Mouse (Mus musculus): Measurements from ENCODE around the gene Pde4d. TPM values are rescaled to one million over a fixed set of nuclear protein-coding genes. Genes with fewer than 3 reads are reported as not detected.

The Pde4d gene
- polyA plus RNA-seq, 1 experiment from 2014 or later = 12.4 TPM

DNA sequence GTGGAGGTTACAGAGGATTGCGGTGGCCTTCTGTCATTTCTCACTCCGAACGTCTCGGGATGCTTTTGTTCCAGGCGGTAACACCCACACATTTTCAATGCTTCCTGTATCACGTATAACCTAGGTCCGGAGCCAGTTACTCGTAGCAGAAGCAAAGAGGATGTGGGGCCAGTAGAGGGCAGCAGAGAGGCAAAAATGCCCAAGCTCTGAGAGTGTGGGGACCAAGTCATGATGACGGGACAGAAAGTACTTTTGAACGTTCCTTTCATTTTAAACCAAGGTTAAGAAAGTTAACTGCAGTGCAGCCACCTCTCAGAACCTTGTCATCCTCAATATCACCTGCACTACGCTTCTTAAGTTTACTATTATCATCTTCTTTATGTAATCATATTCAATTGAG is 1326.4 kb downstream of the Pde4d start:
- Histone ChIP-seq H3K4me1 (peaks cover 6% of the 10 kb centered on the region), H3K36me3 (no peaks in the 10 kb centered on the region), H3K27ac (no peak overlapping the region), H3K9me3 (no peaks in the 10 kb centered on the region), H3K9ac (no peak overlapping the region), H3K4me2 (replicated peaks) (peak overlapping the region; percentile 52), H3K27me3 (replicated peaks) (no peaks in the 10 kb centered on the region), H3K4me3 (no peak overlapping the region)
- peak; percentile 73 for ATAC-seq (ENCODE audit: low FRiP score, low read depth)
- 2% methylated on average over 11 of the region's 11 CpGs for WGBS

DNA sequence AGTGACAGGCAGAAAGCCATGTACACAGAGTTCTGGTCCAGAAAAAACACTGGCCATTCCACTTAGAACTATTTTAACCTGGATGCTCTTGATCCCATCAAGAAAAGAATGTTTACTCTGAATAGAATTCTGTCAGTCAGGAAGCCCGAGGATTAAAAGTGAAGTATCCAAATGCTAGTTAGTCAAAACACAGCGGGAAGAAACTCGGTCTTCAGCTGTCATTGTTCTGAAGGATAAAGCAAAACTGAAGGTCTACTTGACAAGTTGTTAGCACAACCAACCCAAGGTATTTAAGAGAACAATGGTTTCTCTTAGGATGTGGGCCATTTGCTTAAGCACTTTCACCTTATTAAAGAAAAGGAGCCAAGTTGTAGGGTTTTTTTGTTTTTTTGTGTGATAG is 1327.2 kb downstream of the Pde4d start:
- H3K27me3 ChIP-seq (replicated peaks) = no peaks in the 10 kb centered on the region
- 31% methylated on average over 3 of the region's 3 CpGs for WGBS
- no peaks in the 10 kb centered on the region for H3K9me3 ChIP-seq

DNA sequence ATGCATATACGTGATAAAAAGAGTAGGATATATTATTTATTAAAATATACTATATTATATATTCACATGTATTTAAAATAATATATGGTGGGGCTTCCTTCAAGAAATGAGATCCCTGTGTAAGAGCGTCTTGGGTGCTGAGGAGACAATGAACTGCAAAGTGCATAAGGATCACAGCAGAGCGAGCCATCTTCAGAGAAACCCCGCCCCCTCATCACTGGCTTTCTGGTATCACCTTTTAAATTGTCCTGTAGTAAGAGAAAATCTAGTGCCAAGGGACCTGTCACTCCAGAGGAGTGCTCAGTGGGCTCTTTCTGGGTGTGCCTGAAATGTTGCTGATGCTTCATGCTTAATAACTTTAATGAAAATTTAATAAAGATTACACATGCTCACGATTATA is 1327.7 kb downstream of the Pde4d start:
- Histone ChIP-seq H3K9me3 (no peaks in the 10 kb centered on the region), H3K4me3 (no peak overlapping the region), H3K9ac (no peak overlapping the region), H3K27me3 (replicated peaks) (no peaks in the 10 kb centered on the region), H3K27ac (no peak overlapping the region), H3K4me2 (replicated peaks) (no peak overlapping the region), H3K4me1 (peaks cover 6% of the 10 kb centered on the region), H3K36me3 (no peaks in the 10 kb centered on the region)
- no peak for ATAC-seq (ENCODE audit: low FRiP score, low read depth)
- 72% methylated on average over 5 of the region's 5 CpGs for WGBS

More for the DNA sequence above, 1327.2 kb downstream of the Pde4d start:
- Histone ChIP-seq H3K4me1 (peaks cover 6% of the 10 kb centered on the region), H3K36me3 (no peaks in the 10 kb centered on the region), H3K27ac (no peak overlapping the region), H3K9ac (no peak overlapping the region), H3K4me3 (no peak overlapping the region), H3K4me2 (replicated peaks) (no peak overlapping the region)
- ATAC-seq (ENCODE audit: low FRiP score, low read depth) = no peak

- Histone ChIP-seq H3K4me3 (no peak overlapping the region), H3K9ac (no peak overlapping the region), H3K9me3 (no peaks in the 10 kb centered on the region), H3K4me2 (replicated peaks) (no peak overlapping the region; the same call in 1 of the 2 replicates), H3K36me3 (no peaks in the 10 kb centered on the region), H3K4me1 (peaks cover 6% of the 10 kb centered on the region), H3K27me3 (replicated peaks) (no peaks in the 10 kb centered on the region), H3K27ac (no peak overlapping the region)
- ATAC-seq (ENCODE audit: low FRiP score, low read depth) = no peak; the same call in 1 of the 2 replicates
- 21% methylated on average over 9 of the region's 9 CpGs for WGBS
These were observed 1328.6 kb downstream of the Pde4d start for GRCm38 (mm10) chr13:109778297-109778835.

DNA sequence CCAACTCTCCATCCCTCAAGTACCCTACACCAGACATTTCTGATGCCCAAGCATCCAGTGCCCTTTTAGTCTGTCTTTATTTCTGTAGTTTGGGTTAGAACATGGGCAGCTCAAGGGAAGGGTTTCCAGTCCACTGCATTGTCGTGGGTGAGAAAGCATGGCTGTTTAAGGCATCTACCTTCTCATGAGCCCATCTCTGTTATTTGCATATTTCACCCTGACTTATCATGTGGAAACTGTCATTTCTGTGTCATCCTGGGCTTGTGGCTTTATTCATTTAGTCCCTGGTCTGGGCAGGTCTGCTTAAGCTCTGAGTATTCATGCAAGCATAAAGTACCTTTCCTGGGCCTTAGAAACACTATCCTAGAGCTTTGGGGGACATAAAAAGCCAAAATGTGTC is 1331.7 kb downstream of the Pde4d start:
- H3K9ac ChIP-seq = no peak overlapping the region
- no peaks in the 10 kb centered on the region for H3K27me3 ChIP-seq (replicated peaks)
- no peak overlapping the region for H3K4me2 ChIP-seq (replicated peaks)
- peaks cover 6% of the 10 kb centered on the region for H3K4me1 ChIP-seq
- no peak for ATAC-seq (ENCODE audit: low FRiP score, low read depth)
- H3K9me3 ChIP-seq = no peaks in the 10 kb centered on the region
- no peak overlapping the region for H3K27ac ChIP-seq
- H3K4me3 ChIP-seq = no peak overlapping the region
- 95% methylated on average over 1 of the region's 1 CpGs for WGBS
- H3K36me3 ChIP-seq = no peaks in the 10 kb centered on the region

GRCm38 (mm10) chr13:109788604-109789003 is 1338.9 kb downstream of the Pde4d start:
- H3K27ac ChIP-seq = no peak overlapping the region
- no peaks in the 10 kb centered on the region for H3K27me3 ChIP-seq (replicated peaks)
- H3K9ac ChIP-seq = no peak overlapping the region
- H3K36me3 ChIP-seq = no peaks in the 10 kb centered on the region
- no peaks in the 10 kb centered on the region for H3K4me1 ChIP-seq
- WGBS = 89% methylated on average over 4 of the region's 4 CpGs
- H3K4me3 ChIP-seq = no peak overlapping the region
- no peak for ATAC-seq (ENCODE audit: low FRiP score, low read depth)
- no peak overlapping the region for H3K4me2 ChIP-seq (replicated peaks)
- H3K9me3 ChIP-seq = no peaks in the 10 kb centered on the region

DNA sequence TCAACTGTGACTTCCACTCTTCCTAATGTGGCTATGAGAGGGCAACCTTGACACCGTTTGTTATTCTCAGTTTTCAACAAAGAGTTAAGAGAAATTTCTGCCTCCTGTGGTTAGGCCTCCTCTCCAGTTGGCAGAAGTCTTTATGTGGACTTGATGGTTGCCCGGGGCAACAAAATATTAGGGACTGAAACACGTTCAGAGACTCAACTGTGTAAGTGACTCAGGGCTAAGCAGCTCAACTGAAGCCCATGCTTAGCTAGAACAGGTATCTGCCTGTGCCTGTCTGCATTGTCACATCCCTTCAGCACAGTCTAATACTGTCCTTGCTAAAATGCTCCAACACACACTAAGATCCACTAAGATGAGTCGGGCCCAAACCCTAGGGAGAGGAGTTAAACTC is 1339.4 kb downstream of the Pde4d start:
- Histone ChIP-seq H3K27me3 (replicated peaks) (no peaks in the 10 kb centered on the region), H3K36me3 (no peaks in the 10 kb centered on the region), H3K4me2 (replicated peaks) (no peak overlapping the region), H3K9me3 (no peaks in the 10 kb centered on the region), H3K27ac (no peak overlapping the region), H3K9ac (no peak overlapping the region), H3K4me3 (no peak overlapping the region), H3K4me1 (no peaks in the 10 kb centered on the region)
- no peak for ATAC-seq (ENCODE audit: low FRiP score, low read depth)
- WGBS = 66% methylated on average over 4 of the region's 4 CpGs

GRCm38 (mm10) chr13:109790045-109790715 is 1340.4 kb downstream of the Pde4d start:
- H3K27me3 ChIP-seq (replicated peaks) = no peaks in the 10 kb centered on the region
- H3K27ac ChIP-seq = no peak overlapping the region
- no peak overlapping the region for H3K4me3 ChIP-seq
- no peaks in the 10 kb centered on the region for H3K4me1 ChIP-seq
- H3K9ac ChIP-seq = no peak overlapping the region
- H3K9me3 ChIP-seq = no peaks in the 10 kb centered on the region
- no peak for ATAC-seq (ENCODE audit: low FRiP score, low read depth)
- WGBS = 87% methylated on average over 8 of the region's 8 CpGs
- no peak overlapping the region for H3K4me2 ChIP-seq (replicated peaks)
- H3K36me3 ChIP-seq = no peaks in the 10 kb centered on the region

- WGBS = 81% methylated on average over 9 of the region's 9 CpGs
- H3K4me2 ChIP-seq (replicated peaks) = no peak overlapping the region
- no peaks in the 10 kb centered on the region for H3K27me3 ChIP-seq (replicated peaks)
- no peak overlapping the region for H3K9ac ChIP-seq
- no peaks in the 10 kb centered on the region for H3K4me1 ChIP-seq
- ATAC-seq (ENCODE audit: low FRiP score, low read depth) = no peak
- H3K36me3 ChIP-seq = no peaks in the 10 kb centered on the region
- no peak overlapping the region for H3K4me3 ChIP-seq
- H3K27ac ChIP-seq = no peak overlapping the region
- no peaks in the 10 kb centered on the region for H3K9me3 ChIP-seq
These were observed 1344.2 kb downstream of the Pde4d start for GRCm38 (mm10) chr13:109793918-109794317.

DNA sequence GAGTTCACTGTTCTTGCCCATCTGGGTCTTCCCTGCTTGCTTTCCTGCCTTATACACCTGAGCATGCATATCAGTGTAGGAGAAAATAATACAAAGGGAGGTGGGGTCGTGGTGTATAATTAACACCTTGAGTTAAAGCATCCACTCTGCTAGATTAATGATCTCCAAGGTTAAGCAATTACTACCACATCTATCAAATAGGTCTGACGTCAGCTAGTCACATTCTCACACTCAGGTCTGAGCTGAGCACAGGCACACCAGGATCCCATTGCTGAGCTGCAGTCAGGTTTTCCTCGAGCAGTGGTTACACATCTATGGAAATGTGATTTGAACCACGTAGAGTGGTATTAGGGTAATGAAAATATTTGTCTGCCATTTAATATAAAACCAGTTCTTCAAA is 1348.9 kb downstream of the Pde4d start:
- Histone ChIP-seq H3K4me2 (replicated peaks) (no peak overlapping the region), H3K4me3 (no peak overlapping the region), H3K27ac (no peak overlapping the region), H3K9ac (no peak overlapping the region), H3K27me3 (replicated peaks) (no peaks in the 10 kb centered on the region), H3K36me3 (no peaks in the 10 kb centered on the region), H3K9me3 (no peaks in the 10 kb centered on the region), H3K4me1 (no peaks in the 10 kb centered on the region)
- ATAC-seq (ENCODE audit: low FRiP score, low read depth) = no peak
- 75% methylated on average over 4 of the region's 4 CpGs for WGBS

GRCm38 (mm10) chr13:109802201-109802600 is 1352.5 kb downstream of the Pde4d start:
- H3K36me3 ChIP-seq = no peaks in the 10 kb centered on the region
- no peak overlapping the region for H3K9ac ChIP-seq
- H3K4me2 ChIP-seq (replicated peaks) = no peak overlapping the region
- H3K4me3 ChIP-seq = no peak overlapping the region
- H3K27ac ChIP-seq = no peak overlapping the region
- 60% methylated on average over 4 of the region's 4 CpGs for WGBS
- H3K27me3 ChIP-seq (replicated peaks) = no peaks in the 10 kb centered on the region
- H3K9me3 ChIP-seq = no peaks in the 10 kb centered on the region
- ATAC-seq (ENCODE audit: low FRiP score, low read depth) = no peak
- no peaks in the 10 kb centered on the region for H3K4me1 ChIP-seq

DNA sequence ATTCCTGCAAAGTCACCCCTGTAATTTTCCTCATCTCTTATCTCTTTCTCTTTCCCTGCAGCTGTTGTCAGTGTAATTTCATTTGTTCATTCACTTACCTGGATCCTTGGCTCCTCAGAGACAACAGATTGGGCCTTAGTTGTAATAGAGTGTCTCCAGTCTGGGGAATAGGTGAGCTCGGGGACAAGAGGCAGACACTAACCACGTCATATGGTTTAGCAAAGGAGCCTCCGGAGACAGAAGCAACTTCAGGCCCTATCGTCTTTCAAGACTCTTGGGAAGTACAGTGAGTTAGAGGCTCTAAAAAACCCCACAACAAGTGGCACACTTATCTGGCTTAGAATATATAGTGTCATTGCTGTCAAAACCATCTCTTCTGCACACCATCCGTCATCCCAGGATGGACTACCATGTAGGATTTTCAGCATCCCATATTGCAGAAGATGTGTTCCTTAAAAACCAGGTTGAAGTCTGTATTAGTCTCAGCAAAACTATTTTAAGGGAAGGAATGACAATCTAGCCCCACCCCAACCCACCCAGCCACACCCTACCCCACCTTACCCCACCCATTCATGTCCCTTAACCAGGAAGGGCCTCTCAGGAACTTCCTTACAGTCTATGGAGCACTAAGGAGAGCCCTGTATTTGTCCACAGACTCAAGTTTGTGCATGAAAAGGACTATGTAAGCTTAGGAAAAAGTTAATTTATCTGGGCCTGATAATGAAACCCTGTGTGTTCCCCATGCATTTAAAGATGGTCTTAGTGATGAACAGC is 1356.6 kb downstream of the Pde4d start:
- Histone ChIP-seq H3K9ac (no peak overlapping the region), H3K4me2 (replicated peaks) (no peak overlapping the region), H3K9me3 (no peaks in the 10 kb centered on the region), H3K27me3 (replicated peaks) (no peaks in the 10 kb centered on the region), H3K27ac (no peak overlapping the region), H3K36me3 (no peaks in the 10 kb centered on the region), H3K4me1 (no peaks in the 10 kb centered on the region), H3K4me3 (no peak overlapping the region)
- 87% methylated on average over 5 of the region's 5 CpGs for WGBS
- no peak for ATAC-seq (ENCODE audit: low FRiP score, low read depth)
